Comparison of ENCODE assay signal across 11 mouse cellular contexts in the genomic region with DNA sequence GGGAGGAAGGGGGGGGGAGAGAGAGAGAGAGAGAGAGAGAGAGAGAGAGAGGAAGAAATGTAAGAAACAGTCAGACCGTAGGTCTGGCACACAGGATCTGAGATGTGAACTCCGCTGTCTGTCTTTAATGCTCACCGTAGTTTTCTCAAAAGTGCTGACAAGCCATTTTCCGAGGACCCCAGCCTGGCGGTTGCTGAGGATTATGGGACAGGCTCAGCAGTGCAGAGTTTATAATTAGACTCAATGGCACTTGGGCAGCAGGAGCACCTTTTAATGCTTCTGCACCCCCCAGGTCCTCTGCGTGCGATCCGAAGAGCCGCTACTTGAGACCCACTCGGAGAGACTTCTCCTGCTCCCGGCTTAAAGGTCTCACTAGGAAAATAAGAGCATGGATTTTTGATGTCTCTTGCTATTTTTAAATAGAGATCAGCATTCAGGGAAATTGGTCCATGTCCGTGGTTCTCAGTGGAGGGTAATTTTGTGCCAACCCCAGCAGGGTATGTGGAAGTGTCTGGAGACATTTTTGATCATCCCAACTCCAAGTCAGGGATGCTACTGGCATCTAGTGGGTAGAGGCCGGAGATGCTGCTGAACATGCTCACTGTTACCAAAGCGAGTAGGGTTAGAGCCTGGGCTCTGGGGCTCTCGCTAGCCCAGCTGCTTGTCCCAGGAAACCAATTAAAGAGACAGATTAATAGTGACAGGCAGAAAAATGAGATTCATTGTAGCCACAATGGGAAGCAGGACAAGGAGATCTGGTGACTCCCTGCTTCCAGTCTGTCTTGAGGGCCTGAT.
A peak's percentile ranks its signal among the peaks of the same experiment; 100 is the strongest.
DNase-seq lines count a peak whose midpoint lies in the region; ATAC-seq and TF ChIP-seq lines count a peak whose summit lies in the region.
"Had no signal": no experiment of that assay in that cellular context is flagged by ENCODE, and none has a peak within 500 bp of the region (broad histone marks: within the 10 kb centered on the region; RNA-seq: fewer than 3 reads in every experiment).

No protein-coding gene starts in this region.

- no peaks in the 10 kb centered on the region for H3K27me3 ChIP-seq in embryonic facial prominence, embryonic 14.5 days (replicated peaks; ENCODE audit: control insufficient read depth, insufficient read depth, low read length)
- H3K27me3 ChIP-seq in embryonic facial prominence, embryonic 10.5 days (replicated peaks; ENCODE audit: low read depth, poor library complexity, severe bottlenecking) = no peaks in the 10 kb centered on the region
- H3K27me3 ChIP-seq in midbrain, embryonic 14.5 days (ENCODE audit: control insufficient read depth, insufficient read depth, low read length) = no peaks in the 10 kb centered on the region

- H3K4me1 ChIP-seq in embryonic facial prominence, embryonic 14.5 days (ENCODE audit: control insufficient read depth, insufficient read depth, low read length) = no peaks in the 10 kb centered on the region
- peaks cover 10% of the 10 kb centered on the region for H3K4me1 ChIP-seq in embryonic facial prominence, embryonic 10.5 days
- peaks cover 38% of the 10 kb centered on the region for H3K4me1 ChIP-seq in midbrain, embryonic 14.5 days (ENCODE audit: control insufficient read depth, insufficient read depth, low read length)

- no peak overlapping the region for H3K9ac ChIP-seq in embryonic facial prominence, embryonic 14.5 days (ENCODE audit: low read depth, low read length)
- no peak overlapping the region for H3K9ac ChIP-seq in midbrain, embryonic 14.5 days (replicated peaks; ENCODE audit: low read length)
- H3K9ac ChIP-seq: kidney, embryonic 15.5 days; limb, embryonic 13.5 days had no signal

- WGBS in embryonic facial prominence, embryonic 14.5 days = 65% methylated on average over 15 of the region's 15 CpGs
- 82% methylated on average over 15 of the region's 15 CpGs for WGBS in embryonic facial prominence, embryonic 10.5 days
- WGBS in midbrain, embryonic 14.5 days = 50% methylated on average over 15 of the region's 15 CpGs

- DNase-seq in embryonic facial prominence, embryonic 14.5 days (ENCODE audit: low spot score) = peak; percentile 29
- DNase-seq in embryonic facial prominence, embryonic 10.5 days (ENCODE audit: low spot score) = no peak
- peak; percentile 45 to 50 for DNase-seq in layer of hippocampus, adult 18-20 months (ENCODE audit: low spot score in 2 of 2)
- DNase-seq in layer of hippocampus, postnatal 25 days (ENCODE audit: extremely low spot score in 1 of 2, low spot score in 1 of 2) = no peak
- DNase-seq in brain, embryonic 14.5 days (ENCODE audit: low read depth) = peak; percentile 72
- DNase-seq in midbrain, embryonic 14.5 days = peak; percentile 78
- DNase-seq in thymus, adult 18-20 months = no peak
- DNase-seq in kidney, adult 8-10 months = no peak
- DNase-seq: gastrocnemius, postnatal 14 days had no signal

- no peak for ATAC-seq in embryonic facial prominence, embryonic 14.5 days (ENCODE audit: low read depth)
- peak; percentile 58; the same call in 1 of the 2 replicates for ATAC-seq in midbrain, embryonic 14.5 days (ENCODE audit: low FRiP score, low TSS enrichment)

- H3K4me2 ChIP-seq in embryonic facial prominence, embryonic 14.5 days (ENCODE audit: low read depth, low read length) = no peak overlapping the region
- H3K4me2 ChIP-seq in midbrain, embryonic 14.5 days (ENCODE audit: low read length) = peak overlapping the region; percentile 15; the same call in 1 of the 2 replicates
- H3K4me2 ChIP-seq: kidney, embryonic 15.5 days; limb, embryonic 13.5 days had no signal

- H3K27ac ChIP-seq in embryonic facial prominence, embryonic 14.5 days (replicated peaks; ENCODE audit: low read depth, low read length) = no peak overlapping the region
- no peak overlapping the region for H3K27ac ChIP-seq in embryonic facial prominence, embryonic 10.5 days (replicated peaks)
- H3K27ac ChIP-seq in midbrain, embryonic 14.5 days (replicated peaks; ENCODE audit: low read depth, low read length) = peak overlapping the region; percentile 62
- H3K27ac ChIP-seq: kidney, embryonic 15.5 days; limb, embryonic 13.5 days had no signal

- H3K9me3 ChIP-seq in embryonic facial prominence, embryonic 14.5 days (ENCODE audit: control insufficient read depth, low read length) = no peaks in the 10 kb centered on the region
- H3K9me3 ChIP-seq in embryonic facial prominence, embryonic 10.5 days = no peaks in the 10 kb centered on the region
- H3K9me3 ChIP-seq in midbrain, embryonic 14.5 days (ENCODE audit: control insufficient read depth, low read length) = no peaks in the 10 kb centered on the region
- H3K9me3 ChIP-seq: kidney, embryonic 15.5 days; limb, embryonic 13.5 days had no signal

- H3K36me3 ChIP-seq in embryonic facial prominence, embryonic 14.5 days (ENCODE audit: control insufficient read depth, insufficient read depth, low read length) = no peaks in the 10 kb centered on the region
- H3K36me3 ChIP-seq in embryonic facial prominence, embryonic 10.5 days (replicated peaks) = no peaks in the 10 kb centered on the region
- H3K36me3 ChIP-seq in midbrain, embryonic 14.5 days (ENCODE audit: control insufficient read depth, insufficient read depth, low read length) = no peaks in the 10 kb centered on the region
- H3K36me3 ChIP-seq: kidney, embryonic 15.5 days; limb, embryonic 13.5 days had no signal

- TF ChIP-seq CTCF in brain, embryonic 14.5 days (IDR thresholded peaks at IDR 0.05; ENCODE audit: borderline replicate concordance, extremely low read depth, insufficient read depth, insufficient read length) = peak; percentile 41; the same call in 1 of the 2 replicates

- no peak for TF ChIP-seq POLR2A in brain, embryonic 14.5 days (IDR thresholded peaks at IDR 0.05; ENCODE audit: borderline replicate concordance, extremely low read depth, insufficient read depth, insufficient read length, poor library complexity, severe bottlenecking)

- H3K4me3 ChIP-seq in embryonic facial prominence, embryonic 14.5 days (ENCODE audit: low read depth, low read length) = no peak overlapping the region
- no peak overlapping the region for H3K4me3 ChIP-seq in embryonic facial prominence, embryonic 10.5 days
- H3K4me3 ChIP-seq in midbrain, embryonic 14.5 days (replicated peaks; ENCODE audit: low read depth, low read length) = no peak overlapping the region
- H3K4me3 ChIP-seq: kidney, embryonic 15.5 days; limb, embryonic 13.5 days had no signal

Comparison
In these comparisons a context has a peak if more than half of its experiments do, and no peak if none do; other contexts are left out.
1. DNase-seq: peak in embryonic facial prominence, embryonic 14.5 days (single experiment), layer of hippocampus, adult 18-20 months (2 of 2), brain, embryonic 14.5 days (single experiment) and midbrain, embryonic 14.5 days (single experiment); none in embryonic facial prominence, embryonic 10.5 days (single experiment), layer of hippocampus, postnatal 25 days (0 of 2), thymus, adult 18-20 months (0 of 2) and kidney, adult 8-10 months (0 of 2).